Mouse (Mus musculus) G1E (cell line): ENCODE results near the gene Grik3. TPM values are rescaled to one million over a fixed set of nuclear protein-coding genes. Genes with fewer than 3 reads are reported as not detected.

ENCODE experiments used
- ATAC-seq: 2 replicates; pipeline ENCODE4 v1.8.0; 2016; ENCODE audit warnings: mild to moderate bottlenecking; ENCODE audit not compliant: insufficient number of reproducible peaks, poor library complexity, low FRiP score, severe bottlenecking; ENCODE audit errors: extremely low read depth
- DNase-seq: peaks from one replicate; pipeline ENCODE4 v3.0.0; 2012; ENCODE audit warnings: low spot score
- H3K27me3 ChIP-seq: 2 replicates; pipeline ENCODE4 v1.6.1; 2012; ENCODE audit warnings: mild to moderate bottlenecking, low read length, inconsistent platforms; ENCODE audit not compliant: insufficient read depth
- H3K36me3 ChIP-seq: replicated peaks from 2 replicates; pipeline ENCODE3; 2012; ENCODE audit warnings: mild to moderate bottlenecking, inconsistent platforms
- H3K4me1 ChIP-seq: 2 replicates; pipeline ENCODE4 v1.6.1; 2012; ENCODE audit warnings: low read depth, low read length, inconsistent platforms, mixed read lengths; ENCODE audit not compliant: insufficient read depth
- H3K4me3 ChIP-seq: 2 replicates; pipeline ENCODE4 v1.5.1; 2012; ENCODE audit warnings: low read depth, mild to moderate bottlenecking, inconsistent platforms, low read length, moderate library complexity, mixed read lengths
- H3K9me3 ChIP-seq: replicated peaks from 2 replicates; pipeline ENCODE4 v1.6.1; 2012; ENCODE audit warnings: inconsistent platforms
- CTCF ChIP-seq: IDR thresholded peaks from 2 replicates; pipeline ENCODE4 v1.5.1; 2012; ENCODE audit warnings: low read depth, low read length, inconsistent platforms, mixed read lengths
- GATA1 ChIP-seq: IDR thresholded peaks from 2 replicates; pipeline ENCODE4 v1.6.1; 2012; ENCODE audit warnings: borderline replicate concordance, low read length, inconsistent platforms, mixed read lengths
- GATA2 ChIP-seq: IDR thresholded peaks from 2 replicates; pipeline ENCODE4 v1.6.1; 2012; ENCODE audit warnings: low read depth, low read length, inconsistent platforms, borderline replicate concordance
- POLR2AphosphoS5 ChIP-seq: IDR thresholded peaks from 2 replicates; pipeline ENCODE4 v1.6.1; 2012; ENCODE audit warnings: low read depth, low read length, inconsistent platforms; ENCODE audit not compliant: insufficient replicate concordance
- TAL1 ChIP-seq: conservative IDR thresholded peaks from 2 replicates; pipeline ENCODE4 v1.6.1; 2012; ENCODE audit warnings: low read depth, low read length, inconsistent platforms, mixed read lengths
- polyA plus RNA-seq: library from polyadenylated mRNA; stranded (reverse); fragments of >175 nt; gene quantifications from 2 replicates; pipeline ENCODE4 v1.2.3, GENCODE M21; 2012
- total RNA-seq, 2 experiments: library from RNA; stranded (forward) in 1 of 2; stranded (reverse) in 1 of 2; fragments of 200-1000 nt in 1 of 2; fragments of >200 nt in 1 of 2; fragmentation: Nextera tagmentation in 1 of 2; gene quantifications; 2 replicates each; pipeline ENCODE4 v1.2.3; 2014 to 2017

The Grik3 gene
- total and polyA plus RNA-seq, 3 experiments, result 0.05 TPM; not detected in 2

DNA sequence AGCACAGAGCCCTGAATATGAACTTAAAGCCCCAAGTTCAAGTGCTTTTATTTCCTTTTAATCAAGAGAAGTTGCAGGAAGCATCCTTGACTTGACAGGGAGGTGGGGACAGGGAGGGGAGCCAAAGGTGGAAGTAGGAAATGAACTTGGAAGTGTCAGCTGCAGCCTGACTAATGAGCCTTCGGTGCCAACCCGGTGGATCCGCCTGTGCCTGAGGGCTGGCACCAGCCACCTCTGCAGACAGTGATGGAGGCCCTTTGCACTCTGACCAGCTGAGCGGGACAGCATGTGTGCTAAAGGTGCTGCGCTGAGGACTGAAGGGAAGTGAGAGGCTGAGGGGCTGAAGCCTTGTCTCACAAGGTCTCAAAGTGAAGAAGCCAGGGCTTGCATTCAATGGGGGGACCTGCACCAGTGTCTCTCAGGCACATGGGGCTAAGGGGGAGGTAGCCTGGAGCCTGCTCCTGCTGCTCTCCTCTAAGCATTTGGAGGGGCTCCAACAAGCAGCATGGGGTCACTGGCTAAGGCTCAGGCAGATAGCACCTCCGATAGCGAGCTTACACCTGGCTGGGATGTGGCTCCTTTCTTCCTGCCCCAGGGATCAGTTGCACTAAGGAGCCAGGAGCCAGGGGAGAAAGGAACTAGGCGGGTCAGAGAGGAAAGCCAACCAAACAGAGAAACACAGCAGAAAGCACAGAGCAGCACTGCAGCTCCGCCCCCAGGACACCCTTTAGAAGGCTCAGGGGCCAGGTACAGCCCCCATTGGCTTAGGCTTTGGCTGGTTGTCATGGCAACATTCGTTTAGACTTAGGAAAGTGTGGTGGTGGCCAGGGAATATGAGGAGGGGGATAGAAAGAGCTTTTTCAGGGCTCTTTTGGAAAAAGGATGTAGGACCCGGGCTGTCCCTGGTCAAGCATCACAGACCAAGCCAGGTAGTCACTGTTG lies 33.1 kb upstream of the Grik3 start:
- Histone ChIP-seq H3K27me3 (no peaks in the 10 kb centered on the region), H3K4me3 (no peak overlapping the region; the same call in 1 of the 2 replicates), H3K4me1 (no peaks in the 10 kb centered on the region), H3K9me3 (peaks cover 87% of the 10 kb centered on the region), H3K36me3 (no peaks in the 10 kb centered on the region)
- ATAC-seq, result no peak
- no peak for DNase-seq
- TF ChIP-seq GATA1 (no peak), POLR2AphosphoS5 (no peak), TAL1 (no peak), GATA2 (no peak), CTCF (no peak)

DNA sequence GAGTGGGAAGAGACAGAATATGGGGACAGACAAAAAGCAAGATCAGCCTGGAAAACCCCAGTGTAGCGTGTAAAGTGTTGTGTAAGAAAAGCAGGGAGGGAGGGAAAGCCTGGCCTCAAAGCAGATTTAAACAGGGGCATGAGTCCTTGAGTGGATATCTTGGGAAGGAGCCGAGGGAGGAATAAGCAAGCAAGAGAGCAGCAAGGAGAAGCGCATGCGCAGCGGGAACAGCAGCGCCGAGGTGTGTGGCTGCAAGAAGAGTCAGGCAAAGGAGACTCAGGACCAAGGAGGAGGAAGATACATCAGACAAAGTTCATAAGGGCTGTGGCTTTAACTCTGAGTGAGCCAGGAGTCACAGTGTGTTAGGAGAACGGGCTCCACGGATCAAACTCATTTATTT lies 30.7 kb upstream of the Grik3 start:
- DNase-seq, result no peak
- no peak for ATAC-seq
- H3K27me3 ChIP-seq, result no peaks in the 10 kb centered on the region
- no peak overlapping the region for H3K4me3 ChIP-seq
- no peaks in the 10 kb centered on the region for H3K36me3 ChIP-seq
- no peaks in the 10 kb centered on the region for H3K4me1 ChIP-seq
- TF ChIP-seq GATA2, result no peak
- no peak for TF ChIP-seq TAL1
- no peak for TF ChIP-seq POLR2AphosphoS5
- no peak for TF ChIP-seq GATA1
- TF ChIP-seq CTCF, result no peak
- H3K9me3 ChIP-seq, result peaks cover 91% of the 10 kb centered on the region

DNA sequence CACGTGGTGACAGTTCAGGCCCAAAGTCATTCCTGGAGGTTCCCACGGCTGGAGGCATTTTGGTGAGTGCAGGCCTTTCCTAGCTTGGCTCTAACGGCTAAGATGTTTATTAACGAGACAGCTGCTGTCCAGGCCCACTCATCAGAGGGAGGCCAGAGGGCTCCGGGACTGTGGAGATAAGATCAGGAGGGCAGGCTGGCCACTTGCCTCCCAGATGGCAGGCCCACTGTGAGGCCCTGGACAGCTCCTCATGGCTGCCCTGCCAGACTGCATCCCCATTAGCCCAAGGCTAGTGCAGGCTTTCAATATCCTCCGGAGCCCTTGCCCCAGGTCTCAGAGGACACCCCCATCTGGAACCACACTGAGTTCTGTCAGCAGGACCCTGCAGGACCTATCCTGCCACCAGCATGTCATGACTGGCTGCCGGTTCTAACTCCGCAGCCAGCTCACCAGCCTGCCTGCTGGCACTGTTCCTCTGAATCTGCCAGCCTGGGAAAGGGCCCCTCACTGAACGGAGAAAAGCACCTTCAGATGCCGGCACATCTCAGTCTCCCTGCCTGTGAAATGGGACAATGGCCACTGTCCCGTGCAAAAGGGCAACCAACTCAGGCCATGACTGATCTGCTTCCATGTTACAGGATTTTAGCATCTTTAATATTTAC lies 20.7 kb upstream of the Grik3 start:
- H3K27me3 ChIP-seq, result no peaks in the 10 kb centered on the region

DNA sequence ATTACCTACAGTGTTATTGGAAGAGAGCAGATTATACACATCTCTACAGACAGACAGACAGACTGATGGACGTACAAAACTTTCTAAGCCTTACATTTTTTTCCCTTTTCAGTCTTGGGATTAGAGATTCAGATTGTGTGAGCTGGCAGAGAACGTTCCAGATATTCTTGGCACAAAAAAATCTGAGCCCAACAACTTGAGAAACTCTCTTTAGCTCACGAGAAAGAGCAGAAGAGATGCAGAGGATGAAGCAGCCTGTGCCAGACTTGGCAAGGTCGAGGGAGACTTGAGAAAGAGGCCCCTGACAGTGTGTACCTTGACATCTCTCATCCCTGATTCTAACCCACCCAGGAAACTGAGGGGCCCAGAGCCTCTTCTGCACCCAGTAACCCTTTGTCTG lies 15.6 kb upstream of the Grik3 start:
- no peaks in the 10 kb centered on the region for H3K27me3 ChIP-seq
- TF ChIP-seq CTCF, result no peak
- no peak for TF ChIP-seq TAL1
- TF ChIP-seq GATA2, result no peak
- TF ChIP-seq GATA1, result no peak
- TF ChIP-seq POLR2AphosphoS5, result no peak
- H3K36me3 ChIP-seq, result no peaks in the 10 kb centered on the region
- peaks cover 89% of the 10 kb centered on the region for H3K9me3 ChIP-seq
- ATAC-seq, result no peak
- DNase-seq, result no peak
- H3K4me1 ChIP-seq, result no peaks in the 10 kb centered on the region
- H3K4me3 ChIP-seq, result no peak overlapping the region

More for the DNA sequence above, 20.7 kb upstream of the Grik3 start:
- H3K36me3 ChIP-seq, result no peaks in the 10 kb centered on the region
- no peak for TF ChIP-seq GATA2
- no peak for TF ChIP-seq GATA1
- no peak for TF ChIP-seq POLR2AphosphoS5
- no peak for DNase-seq
- H3K4me1 ChIP-seq, result no peaks in the 10 kb centered on the region
- H3K9me3 ChIP-seq, result peaks cover 87% of the 10 kb centered on the region
- no peak for ATAC-seq
- H3K4me3 ChIP-seq, result peak overlapping the region; percentile 24; the same call in 1 of the 2 replicates

DNA sequence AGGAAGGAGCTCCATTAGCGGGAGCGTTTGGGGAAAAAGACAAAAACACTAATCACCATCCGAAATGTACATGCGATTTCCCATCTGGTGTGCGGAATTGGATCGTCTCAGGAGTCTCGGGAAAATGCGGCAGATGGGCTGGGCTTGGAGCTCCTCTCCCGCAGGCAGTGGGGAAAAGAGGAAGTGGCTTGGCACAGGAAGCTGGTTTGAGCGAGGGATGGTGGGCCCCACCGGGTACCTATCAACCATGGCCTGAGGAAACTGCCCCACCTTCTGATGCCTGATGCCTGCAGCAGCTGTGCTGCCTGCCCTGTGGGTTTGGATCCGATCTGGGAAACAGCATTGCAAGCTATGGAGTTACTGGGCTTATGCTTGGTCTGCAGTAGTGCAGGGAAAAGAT lies 12.4 kb upstream of the Grik3 start:
- DNase-seq (no peak), ATAC-seq (no peak)
- Histone ChIP-seq H3K27me3 (no peaks in the 10 kb centered on the region), H3K36me3 (no peaks in the 10 kb centered on the region), H3K9me3 (peaks cover 90% of the 10 kb centered on the region), H3K4me1 (no peaks in the 10 kb centered on the region), H3K4me3 (no peak overlapping the region; the same call in 1 of the 2 replicates)
- no peak for TF ChIP-seq POLR2AphosphoS5
- no peak for TF ChIP-seq GATA1
- TF ChIP-seq CTCF, result no peak
- TF ChIP-seq TAL1, result no peak
- TF ChIP-seq GATA2, result no peak

DNA sequence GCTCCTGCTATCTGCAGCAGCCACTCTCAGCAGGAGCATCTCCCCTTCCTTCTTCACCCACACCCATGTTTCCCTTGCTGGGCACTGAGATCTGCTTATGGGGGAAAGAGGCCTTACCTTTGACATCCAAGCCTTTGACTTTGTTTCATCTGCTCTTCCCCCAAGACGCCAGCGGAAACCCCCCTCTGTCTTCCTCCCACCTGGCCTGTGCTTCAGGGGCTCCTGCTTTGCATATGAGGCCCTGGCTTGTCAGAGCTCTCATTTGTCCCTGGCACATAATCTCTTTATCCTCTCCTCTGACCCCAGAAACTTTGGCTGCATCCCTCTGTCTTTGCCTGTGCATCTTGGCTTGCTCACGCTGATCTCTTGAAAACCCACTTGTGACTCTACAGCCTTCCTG lies 9.2 kb upstream of the Grik3 start:
- no peaks in the 10 kb centered on the region for H3K4me1 ChIP-seq
- no peaks in the 10 kb centered on the region for H3K27me3 ChIP-seq
- H3K4me3 ChIP-seq, result no peak overlapping the region
- DNase-seq, result no peak
- H3K36me3 ChIP-seq, result no peaks in the 10 kb centered on the region
- ATAC-seq, result no peak
- H3K9me3 ChIP-seq, result peaks cover 89% of the 10 kb centered on the region
- TF ChIP-seq TAL1 (no peak), POLR2AphosphoS5 (no peak), GATA2 (no peak), GATA1 (no peak), CTCF (no peak)
